Mouse (Mus musculus): ENCODE results near the gene Tbl3.
"Not testable (repeated sequence)": the region's sequence is repeated elsewhere in the genome, so short reads cannot be mapped to it uniquely, and the experiment has no call there.

The Tbl3 gene

DNA sequence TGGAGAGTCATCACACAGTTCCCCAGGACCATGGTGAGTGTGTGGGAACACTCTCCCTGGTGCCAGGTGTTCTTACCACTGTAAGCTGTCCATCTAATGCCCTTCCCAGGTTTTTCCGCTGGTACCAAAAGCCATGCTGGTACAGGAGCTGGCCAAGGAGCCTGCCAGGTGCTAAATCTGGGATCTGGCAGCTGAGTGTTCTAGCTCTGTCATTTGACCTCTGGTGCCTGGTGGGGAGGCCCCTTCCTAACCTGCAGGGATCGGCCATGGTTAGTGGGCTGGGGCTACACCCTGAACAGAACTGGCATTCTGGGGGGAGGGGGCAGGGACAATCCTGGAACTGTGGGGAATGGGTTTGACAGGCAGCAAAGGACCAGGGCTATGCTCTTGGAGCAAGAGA lies 20.2 kb upstream of the Tbl3 start, which contains the start of gene Rpl3l:
TSS of gene Rpl3l (plus strand) at position 203 of the 400 bp plus-strand sequence.
- DNase-seq (ENCODE audit: low read depth, low spot score), result no peak

DNA sequence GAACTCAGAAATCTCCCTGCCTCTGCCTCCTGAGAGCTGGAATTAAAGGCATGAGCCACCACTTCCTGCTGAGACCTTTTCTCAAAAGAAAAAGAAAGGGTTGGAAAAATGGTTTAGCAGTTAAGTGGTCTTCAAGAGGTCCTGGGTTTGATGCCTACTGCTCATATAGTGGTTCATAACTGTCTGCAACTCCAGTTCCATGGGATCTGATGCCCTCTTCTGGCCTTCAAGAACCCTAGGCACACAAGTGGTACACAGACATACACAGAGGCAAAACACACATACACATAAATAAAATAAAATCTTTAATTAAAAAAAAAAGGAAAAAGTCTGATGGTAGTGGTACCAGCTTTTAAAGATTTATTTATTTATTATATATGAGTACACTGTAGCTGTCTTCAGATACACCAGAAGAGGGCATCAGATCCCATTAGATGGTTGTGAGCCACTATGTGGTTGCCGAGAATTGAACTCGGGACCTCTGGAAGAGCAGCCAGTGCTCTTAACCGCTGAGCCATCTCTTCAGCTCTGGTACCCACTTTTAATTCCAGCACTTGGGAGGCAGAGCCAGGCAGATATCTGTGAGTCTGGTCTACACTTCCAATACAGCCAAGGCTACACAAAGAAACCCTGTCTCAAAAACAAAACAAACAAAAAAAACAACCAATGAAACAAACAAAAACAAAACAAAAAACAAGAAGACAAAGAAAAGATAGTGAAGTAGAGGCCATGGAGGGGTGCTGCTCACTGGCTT lies 18.4 kb upstream of the Tbl3 start:
- DNase-seq (ENCODE audit: low read depth, low spot score), result no peak

DNA sequence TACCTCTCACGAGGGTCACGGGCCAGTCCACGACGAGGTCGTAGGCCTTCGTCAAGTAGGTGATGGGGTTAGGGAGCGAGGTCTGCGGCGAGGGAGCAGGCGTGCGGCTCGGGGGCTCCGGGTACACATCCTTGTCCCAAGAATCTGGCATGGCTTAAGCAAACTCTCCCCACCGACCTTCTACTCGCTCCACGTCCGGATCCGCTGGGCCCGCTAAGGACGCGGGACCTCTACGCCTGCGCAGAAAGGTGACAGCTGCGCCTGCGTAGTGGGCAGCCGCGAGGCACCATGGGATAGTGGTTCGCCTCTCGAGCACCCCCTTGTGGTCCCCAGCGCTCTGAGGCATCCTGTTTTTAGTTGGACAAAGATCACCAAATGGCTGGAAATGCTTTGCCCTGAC lies 16.7 kb upstream of the Tbl3 start, which contains the start of gene Ndufb10:
TSS of gene Ndufb10 (minus strand) at position 295 of the 400 bp plus-strand sequence.
- DNase-seq (ENCODE audit: low read depth, low spot score), result peak; percentile 97

DNA sequence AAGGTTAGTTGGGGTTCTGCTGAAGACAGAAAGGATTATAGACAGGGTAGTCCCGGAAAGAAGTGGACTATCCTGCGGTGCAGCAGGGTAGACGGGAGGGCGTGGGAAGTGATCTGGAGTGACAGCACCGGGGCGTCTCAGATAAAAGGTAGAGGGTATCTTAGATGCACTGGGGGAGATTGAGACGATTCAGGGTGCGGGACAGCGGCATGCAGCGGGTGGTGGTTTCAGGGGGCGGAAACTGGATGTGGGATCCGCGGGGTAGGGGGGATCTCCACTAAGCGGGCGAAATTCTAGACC lies 16.4 kb upstream of the Tbl3 start:
- DNase-seq (ENCODE audit: low read depth, low spot score), result peak; percentile 51

DNA sequence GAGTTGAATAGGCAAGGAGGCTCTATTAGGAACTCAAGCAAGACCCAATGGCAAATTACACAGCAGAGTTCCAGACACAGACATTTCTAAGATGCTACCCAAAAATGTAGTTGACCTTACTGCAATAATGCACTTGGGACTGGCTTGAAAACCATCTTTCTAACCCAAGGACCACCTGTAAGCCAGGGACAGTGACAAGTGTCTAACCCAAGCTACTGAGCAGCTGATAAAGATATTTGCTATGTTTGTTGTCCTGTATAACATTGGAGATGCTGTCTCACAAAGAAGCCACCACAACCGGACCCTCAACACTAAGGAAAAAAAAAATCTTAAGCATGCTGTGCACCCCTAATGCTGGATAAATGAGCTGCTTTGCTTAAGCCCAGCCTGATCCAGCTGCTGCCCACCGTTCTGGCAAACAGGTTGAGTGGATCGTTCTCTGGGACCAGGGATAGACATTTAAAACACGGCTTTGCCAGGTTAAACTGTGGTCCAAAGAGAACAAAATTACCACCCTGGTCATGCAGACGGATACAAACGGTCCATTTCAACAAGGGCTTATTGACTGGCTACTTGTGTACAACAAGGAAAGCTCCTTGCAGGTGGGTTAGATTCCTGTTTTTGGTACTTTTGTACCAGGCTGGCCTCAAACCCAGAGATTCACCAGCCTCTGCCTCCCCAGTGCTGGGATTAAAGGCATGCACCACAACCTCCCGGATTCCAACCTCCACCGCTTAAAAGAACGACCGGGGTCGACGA lies 15.8 kb upstream of the Tbl3 start:
- peak; percentile 65 for DNase-seq (ENCODE audit: low read depth, low spot score)

DNA sequence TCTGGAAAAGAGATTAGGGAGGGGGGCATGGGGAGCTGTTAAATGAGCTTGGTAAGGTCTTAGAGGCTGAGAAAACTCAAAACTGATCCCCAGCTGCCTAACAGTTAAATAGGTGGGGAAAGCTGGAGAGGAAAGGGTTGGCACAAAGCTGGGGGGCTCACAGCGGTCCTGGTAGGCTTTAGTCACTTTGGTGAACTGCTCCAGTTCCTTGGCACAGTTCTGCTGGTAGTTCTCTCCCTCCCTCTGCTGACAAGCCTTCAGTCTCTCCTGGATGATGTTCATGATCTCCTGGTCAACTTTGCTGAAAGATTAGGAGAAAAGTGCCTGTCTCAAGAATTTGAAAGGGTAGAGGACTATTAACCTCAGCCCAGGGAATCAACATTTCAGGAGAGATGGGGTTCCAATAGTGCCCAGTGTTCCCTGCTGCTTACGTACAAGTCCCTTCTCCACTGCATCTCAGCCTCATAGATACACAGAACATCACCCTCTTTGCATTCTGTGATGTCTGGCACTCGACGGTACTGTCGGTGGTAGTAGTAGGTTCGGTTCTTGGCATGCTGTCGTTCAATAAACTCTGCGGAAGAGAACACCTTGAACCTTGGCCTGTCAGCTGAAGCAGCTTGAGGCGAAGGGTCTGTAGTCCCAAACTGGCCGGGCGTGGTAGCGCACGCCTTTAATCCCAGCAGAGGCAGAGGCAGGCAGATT lies 14.9 kb upstream of the Tbl3 start:
- peak; percentile 82 for DNase-seq (ENCODE audit: low read depth, low spot score)

DNA sequence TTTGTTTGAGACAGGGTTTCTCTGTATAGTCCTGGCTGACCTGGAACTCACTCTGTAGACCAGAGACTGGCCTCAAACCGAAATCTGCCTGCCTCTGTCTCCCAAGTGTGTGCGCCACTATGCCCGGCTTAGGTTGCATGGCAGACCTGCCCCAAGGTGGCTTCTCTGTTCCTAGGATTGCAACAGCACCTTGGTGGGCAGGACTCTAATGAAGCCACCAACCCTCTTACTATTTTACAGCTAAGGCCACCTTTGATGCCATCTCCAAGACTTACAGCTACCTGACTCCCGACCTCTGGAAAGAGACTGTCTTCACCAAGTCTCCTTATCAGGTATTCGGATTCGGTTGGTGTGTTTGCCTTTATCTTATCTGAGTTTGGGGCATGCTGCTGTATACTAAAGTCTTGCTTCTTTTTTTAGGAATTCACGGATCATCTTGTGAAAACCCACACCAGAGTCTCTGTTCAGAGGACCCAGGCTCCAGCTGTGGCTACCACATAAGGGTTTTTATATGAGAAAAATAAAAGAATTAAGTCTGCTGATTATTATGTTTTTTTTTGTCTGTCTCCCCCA lies 14.0 kb upstream of the Tbl3 start:
- not testable (repeated sequence) for DNase-seq (ENCODE audit: low read depth, low spot score)

DNA sequence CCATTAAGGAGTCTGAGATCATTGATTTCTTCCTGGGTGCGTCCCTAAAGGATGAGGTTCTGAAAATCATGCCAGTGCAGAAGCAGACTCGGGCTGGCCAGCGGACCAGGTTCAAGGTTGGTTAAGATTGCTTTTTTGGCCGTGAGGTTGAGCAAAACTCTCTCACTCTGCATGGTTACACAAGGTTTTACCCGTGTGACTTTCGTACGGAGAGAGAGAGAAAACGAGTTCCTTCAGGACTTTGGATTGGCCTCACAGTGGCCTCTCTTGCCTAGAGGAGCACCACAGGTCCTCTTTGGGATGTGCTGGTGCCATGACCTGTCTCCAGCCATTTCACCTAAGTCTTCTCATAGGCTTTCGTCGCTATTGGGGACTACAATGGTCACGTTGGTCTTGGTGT lies 13.2 kb upstream of the Tbl3 start:
- DNase-seq (ENCODE audit: low read depth, low spot score), result not testable (repeated sequence)

DNA sequence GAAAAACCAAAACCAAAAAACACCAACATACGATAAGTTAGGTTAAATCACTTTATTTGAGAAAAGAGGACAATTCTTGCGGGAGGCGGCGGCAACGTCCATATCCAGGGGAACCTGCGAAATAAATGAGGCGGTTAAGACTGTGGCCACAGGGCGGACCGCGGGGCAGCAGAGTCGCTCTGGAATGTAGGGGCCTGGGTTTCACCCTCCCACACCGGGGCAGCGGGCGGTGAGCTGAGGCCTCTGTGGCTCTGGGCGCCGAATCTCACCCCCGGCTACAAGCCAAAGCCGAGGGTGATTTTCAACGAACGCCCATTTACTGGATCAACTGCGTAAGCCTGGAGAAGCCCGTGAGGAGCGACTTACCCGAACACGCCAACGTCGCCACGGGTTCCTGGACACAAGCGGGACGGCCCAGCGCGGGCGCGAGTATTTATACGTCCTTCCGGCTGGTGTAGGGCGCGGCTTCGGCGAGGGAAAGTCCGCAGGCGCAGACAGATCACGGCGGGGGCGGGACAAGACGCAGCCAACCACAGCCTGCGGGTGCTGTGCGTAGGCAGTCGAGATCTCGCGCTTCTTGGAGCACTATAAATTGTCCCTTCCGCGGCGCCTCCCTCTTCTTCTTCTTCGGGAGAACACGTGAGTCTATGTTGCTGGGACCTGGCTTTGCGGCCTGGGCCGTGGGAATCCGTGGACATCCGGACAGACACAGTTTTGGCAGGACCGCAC lies 12.2 kb upstream of the Tbl3 start:
- DNase-seq (ENCODE audit: low read depth, low spot score), result peak; percentile 99

DNA sequence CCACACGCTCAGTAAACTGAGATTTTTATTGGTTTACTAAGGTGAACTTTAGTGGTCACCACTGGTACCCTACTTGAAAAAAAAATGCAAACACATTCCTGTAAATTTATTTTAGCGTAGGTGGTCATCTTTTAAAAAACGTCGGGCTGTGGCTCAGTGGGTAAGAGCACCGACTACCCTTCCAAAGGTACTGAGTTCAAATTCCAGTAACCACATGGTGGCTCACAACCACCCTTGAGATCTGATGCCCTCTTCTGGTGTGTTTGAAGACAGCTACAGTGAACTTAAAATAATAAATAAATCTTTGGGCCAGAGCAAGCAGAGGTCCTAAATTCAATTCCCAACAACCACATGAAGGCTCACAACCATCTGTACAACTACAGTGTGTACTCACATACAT lies 11.5 kb upstream of the Tbl3 start:
- peak; percentile 38 for DNase-seq (ENCODE audit: low read depth, low spot score)

DNA sequence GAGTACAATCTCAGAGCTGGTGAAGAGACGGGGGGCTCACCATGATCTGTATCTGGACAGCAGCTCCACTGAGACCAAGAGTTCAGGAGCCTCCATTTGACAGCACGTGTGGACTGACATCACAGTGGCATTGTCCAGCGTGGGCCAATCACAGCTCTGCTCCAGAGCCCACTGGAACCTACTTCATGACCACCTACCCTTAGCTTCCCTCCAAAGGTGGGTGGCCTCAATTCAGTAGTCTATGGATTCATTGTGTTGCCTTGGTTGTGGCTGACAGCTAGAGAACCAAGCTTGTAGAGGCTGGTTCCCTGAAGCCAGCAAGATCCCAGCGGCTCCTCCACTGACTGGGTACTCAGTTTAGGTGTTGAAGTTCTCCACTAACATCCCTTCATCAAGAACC lies 10.5 kb upstream of the Tbl3 start, which contains the start of the genes Rnf151 and Rps2:
TSS of gene Rnf151 (minus strand) at position 121 of the 400 bp plus-strand sequence.
TSS of gene Rps2 (plus strand) at position 174 of the 400 bp plus-strand sequence.
- DNase-seq (ENCODE audit: low read depth, low spot score), result no peak

DNA sequence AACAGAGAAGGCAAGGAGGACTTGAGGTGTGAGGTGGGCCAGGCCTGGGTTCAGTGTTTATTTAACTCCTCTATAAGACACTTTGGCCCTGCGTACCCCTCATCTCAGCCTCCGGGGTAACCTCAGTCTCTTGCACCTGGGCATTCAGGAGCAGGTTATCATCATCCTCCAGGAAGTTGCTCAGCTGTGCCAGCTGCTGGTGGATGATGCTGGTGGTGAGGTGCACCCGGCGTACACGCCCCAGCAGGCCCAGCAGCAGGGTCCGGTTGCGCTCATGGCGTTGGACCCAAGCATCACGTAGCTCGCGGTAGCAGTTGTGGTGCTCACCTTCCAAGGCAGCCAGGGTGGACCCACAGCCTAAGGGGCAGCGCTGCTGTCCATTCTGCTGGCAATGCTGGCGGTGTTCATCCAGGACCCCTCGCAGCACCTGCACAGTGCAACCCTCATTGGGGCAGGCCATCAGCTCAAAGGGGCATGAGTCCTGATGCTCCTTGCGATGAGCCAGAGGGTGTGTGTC lies 8.8 kb upstream of the Tbl3 start:
- no peak for DNase-seq (ENCODE audit: low read depth, low spot score)

DNA sequence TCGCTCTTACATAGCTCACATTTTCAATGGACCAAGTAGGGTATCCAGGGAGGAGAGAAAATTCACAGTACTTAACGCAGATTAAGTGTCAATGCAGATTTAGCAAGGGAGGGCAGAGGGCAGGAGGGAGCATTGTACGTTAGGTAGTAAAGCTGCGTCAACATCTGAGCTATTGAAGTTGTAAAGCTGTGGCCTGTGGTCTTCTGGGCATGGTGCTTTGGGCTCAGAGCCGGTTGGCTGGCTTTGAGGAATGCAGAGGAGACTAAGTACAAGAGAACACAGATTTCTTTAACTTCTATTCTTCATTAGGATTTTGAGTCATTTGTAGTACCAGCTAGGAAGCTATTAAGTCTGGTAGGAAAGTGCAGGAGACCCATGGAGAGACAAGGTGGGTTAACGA lies 8.1 kb upstream of the Tbl3 start:
- no peak for DNase-seq (ENCODE audit: low read depth, low spot score)

DNA sequence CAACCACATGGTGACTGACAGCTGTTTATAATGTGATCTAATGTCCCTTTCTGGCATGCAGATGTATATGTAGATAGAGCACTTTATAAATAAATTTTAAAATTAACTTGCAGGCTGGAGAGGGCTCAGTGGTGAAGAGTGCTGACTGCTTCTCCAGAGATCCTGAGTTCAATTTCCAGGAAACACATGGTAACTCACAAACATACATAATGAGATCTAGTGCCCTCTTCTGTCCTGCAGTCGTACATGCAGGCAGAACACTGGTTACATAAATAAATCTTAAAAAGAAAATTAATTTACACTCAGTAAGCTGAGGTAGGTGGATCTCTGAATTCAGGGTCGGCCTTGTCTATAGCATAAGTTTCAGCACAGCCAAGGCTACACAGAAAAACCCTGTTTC lies 1.2 kb upstream of the Tbl3 start:
- peak; percentile 67 for DNase-seq (ENCODE audit: low read depth, low spot score)

DNA sequence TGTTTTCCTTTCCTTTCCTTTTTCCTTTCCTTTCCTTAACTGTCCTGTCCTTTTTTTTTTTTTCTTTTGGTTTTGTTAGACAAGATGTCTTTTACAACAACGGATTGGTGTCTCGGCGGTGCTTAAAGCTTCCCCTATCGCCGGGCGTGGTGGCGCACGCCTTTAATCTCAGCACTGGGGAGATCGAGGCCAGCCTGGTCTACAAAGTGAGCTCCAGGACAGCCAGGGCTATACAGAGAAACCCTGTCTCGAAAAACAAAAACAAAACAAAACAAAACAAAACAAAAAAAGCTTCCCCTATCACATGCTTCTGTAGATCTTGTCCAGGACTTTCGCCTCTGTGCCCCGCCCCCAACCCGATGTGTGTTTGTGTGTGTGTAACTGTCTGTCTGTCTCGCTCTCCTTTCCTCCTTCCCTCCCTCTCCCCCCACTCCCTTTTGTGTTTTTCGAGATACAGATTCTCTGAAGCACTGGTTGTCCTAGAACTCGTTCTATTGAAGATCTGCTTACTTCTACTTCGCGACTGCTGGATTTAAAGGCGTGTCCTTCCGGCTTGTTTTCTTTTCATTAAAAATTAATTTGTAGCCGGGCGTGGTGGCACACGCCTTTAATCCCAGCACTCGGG lies 453 bp upstream of the Tbl3 start:
- DNase-seq (ENCODE audit: low read depth, low spot score), result no peak

DNA sequence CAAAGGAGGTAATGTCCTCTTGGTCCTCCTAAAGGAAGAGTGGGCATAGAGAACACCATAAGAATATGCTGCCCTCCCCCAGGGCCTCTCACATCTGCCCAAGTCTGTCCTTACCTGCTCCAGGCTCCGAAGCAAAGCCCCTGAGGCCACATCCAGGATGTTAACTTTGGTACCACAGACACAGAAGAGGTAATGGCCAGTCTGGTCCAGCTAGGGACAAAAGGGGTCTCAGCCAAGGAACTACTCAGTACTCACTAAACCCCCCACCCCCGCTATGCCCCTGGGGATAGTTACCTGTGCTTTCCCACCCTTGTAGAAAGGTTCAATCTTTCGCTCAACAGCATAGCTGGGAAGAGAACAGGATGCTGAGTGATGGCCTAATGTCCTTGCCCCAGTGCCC lies 1.6 kb downstream of the Tbl3 start:
- no peak for DNase-seq (ENCODE audit: low read depth, low spot score)

DNA sequence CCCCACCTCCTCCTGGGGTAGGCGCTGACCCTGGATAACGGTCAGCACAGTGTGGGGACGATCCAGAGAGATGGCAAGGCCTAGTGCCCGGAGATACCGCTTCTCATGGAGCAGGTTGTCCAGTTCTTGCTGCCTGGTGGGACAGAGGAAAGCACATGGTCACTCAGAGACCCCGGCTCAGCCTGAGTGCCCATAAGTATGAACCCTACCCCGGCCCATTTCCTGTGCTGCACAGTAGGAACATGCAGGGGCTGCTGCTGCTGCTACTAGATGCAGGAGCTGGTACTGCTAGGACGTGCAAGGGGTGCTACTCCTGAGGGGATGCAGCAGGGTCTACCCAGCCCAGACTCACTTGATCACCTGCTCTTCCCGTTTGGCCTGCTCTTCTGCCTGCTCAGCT lies 6.2 kb downstream of the Tbl3 start:
- DNase-seq (ENCODE audit: low read depth, low spot score), result no peak

DNA sequence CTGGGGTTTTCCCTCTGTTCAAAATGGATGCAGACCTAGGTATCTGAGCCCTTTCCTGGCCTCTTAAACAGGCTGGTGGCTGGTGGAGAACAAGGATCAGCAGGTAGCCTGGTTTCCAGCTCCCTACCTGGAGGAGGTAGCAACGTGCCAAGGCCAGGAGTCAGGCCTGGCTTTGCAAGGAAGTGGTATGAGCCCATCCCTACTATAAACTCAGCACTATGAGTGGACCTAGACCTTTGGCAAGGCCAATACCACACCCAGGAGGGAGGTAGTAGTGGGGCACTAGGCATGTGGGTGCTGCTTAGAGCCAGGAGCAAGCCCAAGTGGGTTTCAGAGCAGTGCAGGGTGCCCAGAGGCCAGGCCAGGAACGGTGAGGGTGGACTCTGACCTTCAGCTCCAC lies 8.0 kb downstream of the Tbl3 start:
- no peak for DNase-seq (ENCODE audit: low read depth, low spot score)

DNA sequence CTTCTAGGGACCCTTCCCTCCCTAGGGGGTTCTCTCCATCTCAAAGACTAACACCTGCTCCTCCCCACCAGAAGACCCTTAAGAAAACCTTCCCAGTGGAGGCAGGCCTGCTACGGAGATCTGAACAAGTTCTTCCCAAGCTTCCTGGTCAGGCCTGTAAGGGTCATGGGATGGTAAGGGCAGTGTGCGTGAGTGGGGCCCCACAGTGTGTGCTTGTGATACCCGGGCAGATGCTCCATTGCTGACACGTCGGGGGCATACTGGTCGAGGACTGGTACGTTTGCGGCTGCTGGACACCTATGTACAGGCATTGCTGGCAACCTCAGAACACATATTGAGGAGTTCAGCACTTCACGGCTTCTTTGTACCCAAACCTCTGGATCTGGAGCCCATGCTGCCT lies 8.7 kb downstream of the Tbl3 start:
- no peak for DNase-seq (ENCODE audit: low read depth, low spot score)

DNA sequence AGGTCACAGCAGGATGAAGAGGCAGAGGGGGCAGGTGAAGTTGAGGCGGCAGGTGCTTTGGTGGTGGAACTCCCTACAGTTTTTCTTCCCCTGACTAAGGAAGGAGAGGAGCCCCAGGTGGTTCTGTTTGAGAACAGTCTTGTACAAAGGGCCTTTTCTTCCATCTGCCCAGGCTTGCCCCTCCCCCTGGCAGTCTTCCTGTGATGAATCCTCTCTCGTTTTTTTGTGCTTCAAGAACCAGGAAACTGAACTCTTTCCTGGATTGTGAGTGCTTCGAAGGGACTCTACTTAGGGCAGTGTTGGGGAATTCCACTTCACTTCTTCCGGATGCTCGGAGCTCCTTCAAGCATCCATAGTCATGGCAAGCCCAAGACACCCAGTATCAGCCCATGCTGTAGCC lies 9.5 kb downstream of the Tbl3 start:
- peak; percentile 58 for DNase-seq (ENCODE audit: low read depth, low spot score)

Measured in ZHBTc4 (cell line).